Comparison of ENCODE assay signal across 8 mouse cellular contexts in genomic region chr11:78189234-78190040, GRCm38 (mm10). TPM values are rescaled to one million over a fixed set of nuclear protein-coding genes. Genes with fewer than 3 reads are reported as not detected.
DNase-seq lines count a peak whose midpoint lies in the region; ATAC-seq lines count a peak whose summit lies in the region.

No protein-coding gene starts in this region.

- peak overlapping the region; percentile 100 for H3K27ac ChIP-seq in embryonic facial prominence, embryonic 10.5 days (replicated peaks)
- H3K27ac ChIP-seq in limb, embryonic 13.5 days, result peak overlapping the region; percentile 99
- H3K27ac ChIP-seq in midbrain, embryonic 14.5 days (replicated peaks; ENCODE audit: low read depth, low read length), result peak overlapping the region; percentile 90
- H3K27ac ChIP-seq in stomach, embryonic 16.5 days (ENCODE audit: low read length), result peak overlapping the region; percentile 97

- peak overlapping the region; percentile 73 for H3K4me2 ChIP-seq in limb, embryonic 13.5 days (replicated peaks)
- peak overlapping the region; percentile 57 for H3K4me2 ChIP-seq in midbrain, embryonic 14.5 days (ENCODE audit: low read length)
- H3K4me2 ChIP-seq in stomach, embryonic 16.5 days (ENCODE audit: low read depth, low read length), result peak overlapping the region; percentile 69

- H3K9me3 ChIP-seq in embryonic facial prominence, embryonic 10.5 days, result 0 out of 2 replicates have a peak, but pooled peaks cover 3% of the 10 kb centered on the region
- no peaks in the 10 kb centered on the region for H3K9me3 ChIP-seq in limb, embryonic 13.5 days
- H3K9me3 ChIP-seq in midbrain, embryonic 14.5 days (ENCODE audit: control insufficient read depth, low read length), result no peaks in the 10 kb centered on the region
- H3K9me3 ChIP-seq in stomach, embryonic 16.5 days (replicated peaks; ENCODE audit: control insufficient read depth, low read length), result no peaks in the 10 kb centered on the region

- no peaks in the 10 kb centered on the region; the same call in 1 of the 2 replicates for H3K27me3 ChIP-seq in embryonic facial prominence, embryonic 10.5 days (replicated peaks; ENCODE audit: low read depth, poor library complexity, severe bottlenecking)
- H3K27me3 ChIP-seq in limb, embryonic 13.5 days, result no peaks in the 10 kb centered on the region
- H3K27me3 ChIP-seq in midbrain, embryonic 14.5 days (ENCODE audit: control insufficient read depth, insufficient read depth, low read length), result no peaks in the 10 kb centered on the region
- H3K27me3 ChIP-seq in stomach, embryonic 16.5 days (ENCODE audit: control insufficient read depth, insufficient read depth, low read length), result no peaks in the 10 kb centered on the region

- peaks cover 40% of the 10 kb centered on the region for H3K36me3 ChIP-seq in embryonic facial prominence, embryonic 10.5 days (replicated peaks)
- H3K36me3 ChIP-seq in limb, embryonic 13.5 days, result peaks cover 36% of the 10 kb centered on the region
- peaks cover 19% of the 10 kb centered on the region for H3K36me3 ChIP-seq in midbrain, embryonic 14.5 days (ENCODE audit: control insufficient read depth, insufficient read depth, low read length)
- no peaks in the 10 kb centered on the region for H3K36me3 ChIP-seq in stomach, embryonic 16.5 days (ENCODE audit: control insufficient read depth, insufficient read depth, low read length)

- peaks cover 39% of the 10 kb centered on the region for H3K4me1 ChIP-seq in embryonic facial prominence, embryonic 10.5 days
- H3K4me1 ChIP-seq in limb, embryonic 13.5 days, result peaks cover 19% of the 10 kb centered on the region
- H3K4me1 ChIP-seq in midbrain, embryonic 14.5 days (ENCODE audit: control insufficient read depth, insufficient read depth, low read length), result peaks cover 6% of the 10 kb centered on the region; the same call in 1 of the 2 replicates
- peaks cover 12% of the 10 kb centered on the region for H3K4me1 ChIP-seq in stomach, embryonic 16.5 days (ENCODE audit: control insufficient read depth, insufficient read depth, low read length)

- H3K9ac ChIP-seq in limb, embryonic 13.5 days, result peak overlapping the region; percentile 95
- H3K9ac ChIP-seq in midbrain, embryonic 14.5 days (replicated peaks; ENCODE audit: low read length), result peak overlapping the region; percentile 88
- peak overlapping the region; percentile 94 for H3K9ac ChIP-seq in stomach, embryonic 16.5 days (ENCODE audit: low read length)

- peak overlapping the region; percentile 90 for H3K4me3 ChIP-seq in embryonic facial prominence, embryonic 10.5 days
- peak overlapping the region; percentile 65 for H3K4me3 ChIP-seq in limb, embryonic 13.5 days
- peak overlapping the region; percentile 72 for H3K4me3 ChIP-seq in midbrain, embryonic 14.5 days (replicated peaks; ENCODE audit: low read depth, low read length)
- H3K4me3 ChIP-seq in stomach, embryonic 16.5 days (replicated peaks; ENCODE audit: low read length), result peak overlapping the region; percentile 76

- ATAC-seq in cerebellum, adult (ENCODE audit: insufficient number of reproducible peaks, low FRiP score, low TSS enrichment), result no peak
- ATAC-seq in limb, embryonic 13.5 days (ENCODE audit: low FRiP score, low read depth), result peak; percentile 76
- ATAC-seq in midbrain, embryonic 14.5 days (ENCODE audit: low FRiP score, low TSS enrichment), result peak; percentile 82
- ATAC-seq in stomach, embryonic 16.5 days (ENCODE audit: insufficient read depth, low FRiP score), result peak; percentile 83

- WGBS in embryonic facial prominence, embryonic 10.5 days, result under 1% methylated on average over 42 of the region's 42 CpGs
- WGBS in limb, embryonic 13.5 days, result under 1% methylated on average over 40 of the region's 42 CpGs
- under 1% methylated on average over 42 of the region's 42 CpGs for WGBS in midbrain, embryonic 14.5 days
- under 1% methylated on average over 42 of the region's 42 CpGs for WGBS in stomach, embryonic 16.5 days

- peak; percentile 53 to 81 for DNase-seq in cerebellum, postnatal 4 days (ENCODE audit: low spot score in 2 of 2)
- peak; percentile 97 for DNase-seq in embryonic facial prominence, embryonic 10.5 days (ENCODE audit: low spot score)
- peak; percentile 50 for DNase-seq in heart, adult 18-20 months
- DNase-seq in kidney, adult 11 months, result peak; percentile 79
- DNase-seq in midbrain, embryonic 14.5 days, result peak; percentile 87

RNA-seq across cellular contexts. Expression of gene Rab34, which starts 1.2 kb away (rescaled TPM):
- polyA plus RNA-seq in embryonic facial prominence, embryonic 10.5 days (2016; fragmentation: Nextera tagmentation; extraction: Ambion mirVana), result 107 and 123 TPM in 2 replicates
- total RNA-seq in heart, adult 18-20 months (2021), result 10 to 100 TPM in 1 of 2 experiments, 1 to 10 TPM in 1; 6.4 to 11.4 TPM
- 171 and 185 TPM in 2 replicates for polyA plus RNA-seq in limb, embryonic 13.5 days (2015; fragmentation: Nextera tagmentation; extraction: Ambion mirVana)
- 51.7 and 53.3 TPM in 2 replicates for polyA plus RNA-seq in midbrain, embryonic 14.5 days (2014; fragmentation: Nextera tagmentation; extraction: Ambion mirVana)
- polyA plus RNA-seq in stomach, embryonic 16.5 days (2015; fragmentation: Nextera tagmentation; extraction: Ambion mirVana), result 88.3 and 90.9 TPM in 2 replicates

RNA-seq across cellular contexts. Expression of gene Proca1, which starts 3.8 kb away (rescaled TPM):
- 1.6 and 2.3 TPM in 2 replicates for polyA plus RNA-seq in embryonic facial prominence, embryonic 10.5 days (2016; fragmentation: Nextera tagmentation; extraction: Ambion mirVana)
- total RNA-seq in heart, adult 18-20 months (2021), result 1 to 10 TPM in 1 of 2 experiments, under 1 TPM in 1; 0.89 to 1.6 TPM
- 2.7 and 3.0 TPM in 2 replicates for polyA plus RNA-seq in limb, embryonic 13.5 days (2015; fragmentation: Nextera tagmentation; extraction: Ambion mirVana)
- polyA plus RNA-seq in midbrain, embryonic 14.5 days (2014; fragmentation: Nextera tagmentation; extraction: Ambion mirVana), result 0.97 and 1.0 TPM in 2 replicates
- polyA plus RNA-seq in stomach, embryonic 16.5 days (2015; fragmentation: Nextera tagmentation; extraction: Ambion mirVana), result 3.1 and 3.7 TPM in 2 replicates

RNA-seq across cellular contexts. Expression of gene Rpl23a, which starts 6.1 kb away (rescaled TPM):
- polyA plus RNA-seq in embryonic facial prominence, embryonic 10.5 days (2016; fragmentation: Nextera tagmentation; extraction: Ambion mirVana), result 1,123 and 1,138 TPM in 2 replicates
- 100 to 1,000 TPM; 866 to 935 TPM for total RNA-seq in heart, adult 18-20 months (2021)
- 1,373 and 1,384 TPM in 2 replicates for polyA plus RNA-seq in limb, embryonic 13.5 days (2015; fragmentation: Nextera tagmentation; extraction: Ambion mirVana)
- polyA plus RNA-seq in midbrain, embryonic 14.5 days (2014; fragmentation: Nextera tagmentation; extraction: Ambion mirVana), result 977 and 1,164 TPM in 2 replicates
- polyA plus RNA-seq in stomach, embryonic 16.5 days (2015; fragmentation: Nextera tagmentation; extraction: Ambion mirVana), result 1,025 and 1,263 TPM in 2 replicates

RNA-seq across cellular contexts. Expression of gene Tlcd1, which starts 12.9 kb away (rescaled TPM):
- polyA plus RNA-seq in embryonic facial prominence, embryonic 10.5 days (2016; fragmentation: Nextera tagmentation; extraction: Ambion mirVana), result 8.8 and 9.2 TPM in 2 replicates
- 10 to 100 TPM in 1 of 2 experiments, 1 to 10 TPM in 1; 3.2 to 10.6 TPM for total RNA-seq in heart, adult 18-20 months (2021)
- 13.5 and 14.1 TPM in 2 replicates for polyA plus RNA-seq in limb, embryonic 13.5 days (2015; fragmentation: Nextera tagmentation; extraction: Ambion mirVana)
- polyA plus RNA-seq in midbrain, embryonic 14.5 days (2014; fragmentation: Nextera tagmentation; extraction: Ambion mirVana), result 6.4 and 6.9 TPM in 2 replicates
- 32.5 and 32.8 TPM in 2 replicates for polyA plus RNA-seq in stomach, embryonic 16.5 days (2015; fragmentation: Nextera tagmentation; extraction: Ambion mirVana)

RNA-seq across cellular contexts. Expression of gene Nek8, which starts 13.0 kb away (rescaled TPM):
- polyA plus RNA-seq in embryonic facial prominence, embryonic 10.5 days (2016; fragmentation: Nextera tagmentation; extraction: Ambion mirVana), result 13.5 and 15.3 TPM in 2 replicates
- 1 to 10 TPM; 1.7 to 2.6 TPM for total RNA-seq in heart, adult 18-20 months (2021)
- 20.1 and 20.7 TPM in 2 replicates for polyA plus RNA-seq in limb, embryonic 13.5 days (2015; fragmentation: Nextera tagmentation; extraction: Ambion mirVana)
- polyA plus RNA-seq in midbrain, embryonic 14.5 days (2014; fragmentation: Nextera tagmentation; extraction: Ambion mirVana), result 3.9 and 4.2 TPM in 2 replicates
- 16.7 and 19.0 TPM in 2 replicates for polyA plus RNA-seq in stomach, embryonic 16.5 days (2015; fragmentation: Nextera tagmentation; extraction: Ambion mirVana)
